Mouse (Mus musculus) c-Kit-positive CD71-negative TER-119-negative erythroid progenitor cells, embryonic 14.5 days (primary cell): Measurements from ENCODE around the gene Dsn1.

Source experiments
- DNase-seq: peaks from one replicate; pipeline ENCODE4 v3.0.0-alpha.2; 2013; ENCODE audit warnings: low read depth

Gene Dsn1

GRCm38 (mm10) chr2:156967388-156967787 lies 39.6 kb downstream of the Dsn1 start:
- no peak for DNase-seq

GRCm38 (mm10) chr2:156963891-156964290 lies 43.1 kb downstream of the Dsn1 start:
- no peak for DNase-seq

- no peak for DNase-seq
Observed at GRCm38 (mm10) chr2:156958496-156959252, 48.3 kb downstream of the Dsn1 start.

DNA sequence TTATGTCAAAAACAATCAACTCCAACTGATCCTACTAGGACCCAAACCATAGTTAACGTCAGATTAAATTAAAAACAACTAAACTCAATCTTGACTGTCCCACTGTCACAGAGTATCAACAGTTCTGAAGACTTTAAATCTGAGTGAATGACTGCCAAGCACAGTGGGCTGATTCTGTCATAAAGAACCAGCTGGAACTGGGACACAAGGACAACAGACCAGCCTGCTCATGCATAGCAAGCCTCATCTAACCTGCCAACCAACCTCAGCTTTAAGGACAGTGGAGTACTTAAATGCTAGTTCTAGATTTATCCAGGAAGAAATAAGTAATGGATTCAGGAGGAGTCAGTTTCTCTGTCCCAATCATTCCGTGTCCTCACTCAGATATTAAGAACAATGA lies 49.9 kb downstream of the Dsn1 start:
- DNase-seq = no peak

DNA sequence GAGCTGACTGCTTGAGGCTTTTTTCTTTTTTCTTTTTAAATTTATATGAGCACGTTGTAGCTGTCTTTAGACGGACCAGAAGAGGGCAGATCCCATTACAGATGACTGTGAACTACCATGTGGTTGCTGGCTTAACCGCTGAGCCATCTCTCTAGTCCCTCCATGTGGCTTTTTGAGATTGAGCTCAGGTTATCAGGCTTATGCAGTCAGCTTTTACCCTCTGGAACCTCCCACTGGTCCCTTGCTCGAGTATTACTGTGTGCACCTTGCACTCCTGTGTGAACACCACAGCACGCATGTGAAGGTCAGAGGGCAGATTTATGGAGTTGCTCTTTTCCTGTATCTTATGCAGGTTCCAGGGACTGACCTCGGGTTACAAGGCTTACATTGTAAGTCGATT lies 50.6 kb downstream of the Dsn1 start:
- no peak for DNase-seq

GRCm38 (mm10) chr2:156954463-156954862 lies 52.5 kb downstream of the Dsn1 start:
- DNase-seq = no peak

DNA sequence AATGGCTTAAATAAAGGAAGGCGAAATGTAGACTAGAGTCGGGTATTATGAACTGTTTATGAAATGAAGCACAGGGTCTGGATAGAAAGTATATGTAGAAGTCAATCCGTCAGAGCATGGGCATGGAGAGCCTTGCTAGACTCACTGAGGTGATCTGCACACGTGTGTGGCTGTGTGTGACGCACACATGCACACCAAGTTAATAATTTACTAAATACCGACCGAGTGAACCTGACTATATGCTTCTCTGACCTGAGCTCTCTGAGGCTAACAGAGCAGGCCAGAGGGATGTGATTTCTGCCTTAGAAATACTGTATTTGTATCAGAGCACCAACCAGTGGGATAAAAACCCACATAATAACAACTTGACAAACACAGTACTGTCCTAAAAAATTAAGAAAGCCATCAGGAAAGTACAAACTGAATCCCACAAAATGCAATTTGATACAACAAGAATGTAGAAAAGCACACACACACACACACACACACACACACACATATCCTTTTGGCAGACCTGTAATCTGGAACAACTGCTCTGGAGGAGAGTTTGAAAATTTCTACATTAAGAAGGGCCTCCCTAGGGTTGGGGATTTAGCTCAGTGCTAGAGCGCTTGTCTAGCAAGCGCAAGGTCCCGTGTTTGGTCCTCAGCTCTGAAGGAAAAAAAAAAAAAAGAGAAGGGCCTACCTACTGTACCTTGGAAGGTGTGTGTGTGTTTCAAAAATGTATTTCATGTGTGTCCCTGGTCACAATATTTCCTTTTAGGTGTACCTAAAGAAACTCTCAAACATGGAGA lies 55.5 kb downstream of the Dsn1 start:
- DNase-seq = no peak

GRCm38 (mm10) chr2:156950816-156951215 lies 56.1 kb downstream of the Dsn1 start:
- no peak for DNase-seq
